Mouse (Mus musculus) gastrocnemius, postnatal 25 days (tissue): ENCODE results near the gene Enpp6. TPM values are rescaled to one million over a fixed set of nuclear protein-coding genes. Genes with fewer than 3 reads are reported as not detected.
"Not testable (repeated sequence)": the region's sequence is repeated elsewhere in the genome, so short reads cannot be mapped to it uniquely, and the experiment has no call there.

Source experiments
- DNase-seq: peaks from one replicate; pipeline ENCODE4 v3.0.0; 2022
- total RNA-seq, 2 experiments: library from RNA; stranded (reverse); gene quantifications; 1 replicate in 1 of 2; 2 replicates in 1 of 2; pipeline ENCODE4 v1.2.3; 2021

Enpp6 gene
- total RNA-seq, 2 experiments from 2014 or later, result 0.72 to 1.8 TPM

DNA sequence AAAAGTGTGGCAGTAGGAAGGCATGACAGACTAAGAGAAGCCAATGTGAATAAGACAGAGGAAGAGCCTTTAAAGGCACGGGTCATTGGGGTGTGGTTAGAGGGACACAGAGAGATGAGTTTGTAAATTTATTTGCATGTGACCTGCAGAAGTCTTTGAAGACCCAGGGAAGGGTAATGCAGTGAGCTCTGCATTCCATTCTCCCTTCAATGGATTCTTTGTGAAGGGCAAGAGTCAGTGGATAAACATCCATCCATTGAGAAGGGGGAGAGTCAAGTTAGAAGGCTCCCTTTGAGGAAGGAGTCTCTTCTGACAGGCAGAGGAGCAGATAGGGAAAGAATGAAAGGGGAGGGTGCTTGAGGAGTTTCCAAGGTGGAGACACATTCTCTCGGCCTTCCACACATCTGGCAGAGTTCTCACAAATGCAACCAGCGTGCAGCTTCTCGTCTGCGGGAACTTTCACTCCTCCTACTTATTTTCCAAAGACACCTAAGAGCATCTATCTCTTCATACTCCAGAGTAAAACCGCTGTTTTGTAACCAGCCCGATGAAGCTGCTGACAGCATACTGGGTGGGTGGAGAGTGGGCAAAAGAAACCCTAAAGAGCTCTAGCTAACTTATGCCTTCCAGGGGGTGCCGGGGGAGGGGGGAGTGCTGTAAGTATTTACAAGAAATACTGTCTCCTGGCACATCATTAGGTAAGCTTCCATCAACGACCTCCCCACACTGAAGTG lies 9.4 kb downstream of the Enpp6 start:
- no peak for DNase-seq

- DNase-seq, result no peak
These were observed 19.0 kb downstream of the Enpp6 start for GRCm38 (mm10) chr8:47005676-47006075.

- DNase-seq, result no peak
These were observed 20.1 kb downstream of the Enpp6 start for GRCm38 (mm10) chr8:47006785-47007184.

DNA sequence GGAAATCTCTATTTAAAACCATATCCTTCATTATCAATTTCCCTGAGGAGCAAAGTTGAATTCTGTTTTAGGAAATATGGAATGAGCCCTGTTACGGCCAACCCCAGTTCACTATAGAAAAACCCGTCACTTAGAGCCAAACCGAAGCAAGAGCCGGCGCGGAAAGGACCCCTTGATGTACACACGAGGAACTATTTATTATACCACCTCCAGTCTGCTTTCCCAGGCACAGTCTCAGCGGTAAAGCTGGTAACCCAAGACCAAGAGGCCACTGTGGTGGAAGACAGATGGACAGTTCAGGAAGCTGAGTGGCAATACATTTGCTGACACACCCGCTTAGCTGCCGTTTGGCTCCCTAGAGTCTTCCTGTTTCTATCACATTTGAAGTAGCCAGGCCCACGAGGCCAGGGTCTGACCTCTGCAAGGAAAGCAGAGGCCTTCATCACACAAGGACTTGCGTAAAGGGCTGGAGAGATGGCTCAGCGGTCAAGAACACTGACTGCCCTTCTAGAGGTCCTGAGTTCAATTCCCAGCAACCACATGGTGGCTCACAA lies 21.6 kb downstream of the Enpp6 start:
- DNase-seq, result no peak

GRCm38 (mm10) chr8:47016268-47016946 lies 29.7 kb downstream of the Enpp6 start:
- DNase-seq, result peak; percentile 34

DNA sequence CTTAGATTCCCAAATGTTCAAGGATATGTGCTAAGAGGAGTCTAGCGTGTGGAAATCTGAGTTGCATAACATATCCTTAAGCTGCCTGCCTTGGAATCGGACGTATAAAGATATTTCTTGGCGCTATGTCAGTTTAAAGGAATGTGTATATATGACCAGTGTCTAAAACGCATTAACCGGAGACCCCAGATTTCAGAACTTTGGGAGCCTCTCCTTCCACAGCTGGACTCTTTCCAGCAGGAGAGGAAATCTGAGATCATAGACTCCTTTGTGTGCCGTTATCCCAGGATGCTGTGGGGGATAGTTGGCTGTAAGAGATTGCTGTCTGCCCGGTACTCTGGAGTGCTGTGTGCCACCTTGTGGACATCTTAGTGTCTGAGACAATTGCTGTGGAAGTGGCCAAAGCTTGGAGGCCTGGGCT lies 34.5 kb downstream of the Enpp6 start:
- DNase-seq, result no peak

DNA sequence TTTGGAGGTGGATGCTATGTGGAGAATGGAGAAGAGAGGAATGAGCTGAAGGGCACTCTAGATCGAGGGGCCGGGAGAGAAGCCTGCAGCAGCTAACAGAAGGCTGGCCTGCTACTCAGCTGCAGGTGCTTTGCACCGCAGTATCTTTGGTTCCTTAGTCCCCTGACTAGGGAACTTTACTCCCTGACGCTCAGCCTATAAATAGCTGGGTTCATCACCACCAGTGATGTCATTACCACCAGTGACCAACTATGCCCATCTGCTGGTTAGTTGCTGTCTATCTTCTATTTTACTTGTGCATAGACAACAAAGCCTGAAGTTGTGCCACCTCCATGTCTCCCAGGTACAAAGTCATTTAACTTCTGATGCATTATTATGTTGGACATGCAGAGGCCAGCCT lies 37.9 kb downstream of the Enpp6 start:
- no peak for DNase-seq

GRCm38 (mm10) chr8:47026841-47027490 lies 40.3 kb downstream of the Enpp6 start:
- DNase-seq, result no peak

- no peak for DNase-seq
These were observed 41.8 kb downstream of the Enpp6 start for GRCm38 (mm10) chr8:47028474-47028873.

GRCm38 (mm10) chr8:47030321-47030720 lies 43.6 kb downstream of the Enpp6 start:
- no peak for DNase-seq

- no peak for DNase-seq
These were observed 45.4 kb downstream of the Enpp6 start for GRCm38 (mm10) chr8:47032081-47032480.

GRCm38 (mm10) chr8:47033976-47034375 lies 47.3 kb downstream of the Enpp6 start:
- no peak for DNase-seq

DNA sequence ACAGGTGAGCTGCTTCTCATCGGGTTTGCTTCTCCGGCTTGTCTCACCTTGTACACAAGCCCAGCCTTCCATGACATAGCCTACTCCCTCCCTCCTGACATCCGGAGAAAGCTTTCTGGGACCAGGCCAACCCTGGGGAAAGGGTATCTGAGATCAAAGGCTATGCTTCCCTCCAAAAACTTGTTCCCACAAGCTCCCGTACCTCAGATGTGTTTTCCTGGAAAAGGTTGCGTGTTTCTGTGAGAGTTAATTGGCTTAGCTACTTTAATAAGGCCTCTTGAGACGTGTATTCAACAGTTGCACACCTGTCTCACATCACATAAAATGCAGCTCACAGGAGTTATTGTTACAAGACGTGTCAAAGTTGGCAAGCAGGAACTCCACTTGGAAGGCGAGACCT lies 49.8 kb downstream of the Enpp6 start:
- no peak for DNase-seq

- DNase-seq, result no peak
These were observed 50.7 kb downstream of the Enpp6 start for GRCm38 (mm10) chr8:47037405-47037804.

GRCm38 (mm10) chr8:47040215-47040614 lies 53.5 kb downstream of the Enpp6 start:
- not testable (repeated sequence) for DNase-seq

DNA sequence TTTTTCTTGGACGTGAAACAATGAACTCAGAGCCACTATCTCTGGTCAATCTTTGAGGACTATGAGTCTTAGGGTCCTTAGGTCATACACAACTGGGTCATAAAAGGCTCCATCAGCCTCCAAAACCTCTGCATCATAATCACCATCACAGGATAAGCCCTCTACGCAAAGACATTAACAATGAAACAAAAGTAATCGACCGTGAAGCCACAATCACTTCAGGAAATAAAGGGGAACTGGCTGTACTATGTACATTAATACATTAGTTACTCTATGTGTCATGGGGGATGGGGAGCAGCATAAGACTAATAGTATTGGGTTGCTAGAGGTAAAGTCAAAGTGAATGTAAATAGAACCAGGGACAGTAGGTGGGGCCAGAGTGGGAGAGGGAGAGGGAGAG lies 59.7 kb downstream of the Enpp6 start:
- no peak for DNase-seq

- DNase-seq, result no peak
These were observed 60.5 kb downstream of the Enpp6 start for GRCm38 (mm10) chr8:47047146-47047545.

- no peak for DNase-seq
These were observed 61.9 kb downstream of the Enpp6 start for GRCm38 (mm10) chr8:47048584-47048983.

DNA sequence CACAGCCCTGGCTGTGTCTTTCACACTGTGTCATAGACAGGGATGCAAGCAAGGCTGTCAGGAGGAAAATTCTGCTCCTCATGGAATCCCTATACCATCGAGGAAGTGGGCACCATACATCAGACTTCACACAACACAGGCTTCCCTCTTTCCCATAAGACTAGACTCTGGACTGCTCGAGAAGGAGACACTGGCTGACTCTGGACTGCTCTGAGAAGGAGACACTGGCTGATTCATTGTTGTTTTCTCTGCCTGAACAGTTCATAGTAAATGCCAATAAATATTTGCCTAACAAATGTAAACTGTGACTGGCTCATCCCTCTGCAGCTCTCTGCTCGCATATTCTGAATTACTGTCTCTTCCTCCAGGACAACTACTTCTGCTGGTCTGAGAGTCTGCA lies 66.0 kb downstream of the Enpp6 start:
- no peak for DNase-seq

GRCm38 (mm10) chr8:47056086-47056485 lies 69.4 kb downstream of the Enpp6 start:
- no peak for DNase-seq

- no peak for DNase-seq
These were observed 71.8 kb downstream of the Enpp6 start for GRCm38 (mm10) chr8:47058526-47058925.

DNA sequence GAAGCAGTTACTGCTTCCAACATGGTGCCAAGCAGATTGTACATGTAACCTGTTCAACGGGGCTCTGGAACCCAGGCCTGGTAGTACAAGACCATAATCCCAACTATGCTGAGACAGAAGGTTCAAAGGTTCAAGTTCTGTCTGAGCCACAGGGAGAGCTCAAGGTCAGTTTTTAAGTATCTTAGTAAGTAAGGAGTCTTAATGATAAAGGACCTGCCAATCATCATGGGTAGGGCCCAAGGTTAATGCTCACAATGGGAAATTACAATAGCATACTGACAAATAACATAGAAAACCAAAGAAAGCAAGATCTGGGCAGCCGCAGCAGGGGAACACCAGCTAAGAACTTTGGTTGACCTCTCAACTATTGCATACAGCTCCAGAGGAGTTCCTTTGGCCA lies 72.3 kb downstream of the Enpp6 start:
- no peak for DNase-seq

DNA sequence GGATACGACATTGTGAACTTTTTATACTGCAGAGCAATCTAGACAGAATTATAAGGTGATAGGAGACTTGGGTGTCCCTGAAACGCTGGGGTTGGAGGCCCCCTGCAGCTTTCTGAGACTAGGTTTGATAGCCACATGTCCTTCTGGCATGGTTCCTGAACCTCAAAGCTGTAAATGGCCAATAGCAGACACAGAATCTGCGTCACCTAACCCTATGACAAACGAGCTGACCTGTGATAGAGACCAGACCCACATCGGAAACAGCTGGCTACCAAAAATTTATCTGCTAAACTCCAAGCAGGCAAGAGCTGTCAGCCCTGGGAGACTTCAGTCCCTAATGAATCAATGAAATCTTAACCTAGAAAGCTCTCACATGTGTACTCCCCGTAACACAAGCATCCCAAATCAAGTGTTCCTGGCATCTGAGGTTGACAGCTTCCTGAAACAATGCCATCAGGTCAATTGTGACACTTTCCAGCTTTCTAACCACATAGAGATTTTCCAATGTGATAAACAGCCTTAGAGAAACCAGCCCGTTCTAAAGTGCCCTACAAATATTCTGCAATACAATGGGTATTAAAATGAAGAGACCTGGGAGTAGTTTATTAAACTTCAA lies 74.5 kb downstream of the Enpp6 start:
- no peak for DNase-seq
